Mouse (Mus musculus) liver, postnatal 0 days (tissue): Measurements from ENCODE around the gene Cdkl4. TPM values are rescaled to one million over a fixed set of nuclear protein-coding genes. Genes with fewer than 3 reads are reported as not detected.

Source experiments
- ATAC-seq: fragments of 200-750 bp; cut with Nextera tagmentation; 2 replicates; pipeline ENCODE4 v1.8.0; 2017; ENCODE audit warnings: mild to moderate bottlenecking, moderate library complexity
- DNase-seq: peaks from one replicate; pipeline ENCODE4 v3.0.0-alpha.2; 2016
- H3K27ac ChIP-seq: fragments of 300-500 bp; sonication (generic); 2 replicates; pipeline ENCODE4 v1.5.1; 2014; ENCODE audit warnings: antibody characterized with exemption, moderate library complexity, mild to moderate bottlenecking, low read depth
- H3K27me3 ChIP-seq: fragments of 300-500 bp; sonication (generic); 2 replicates; pipeline ENCODE4 v1.6.1; 2014; ENCODE audit warnings: low read length, control low read depth, mixed read lengths; ENCODE audit not compliant: insufficient read depth
- H3K36me3 ChIP-seq: fragments of 300-500 bp; sonication (generic); replicated peaks from 2 replicates; pipeline ENCODE4 v1.6.1; 2014; ENCODE audit warnings: mild to moderate bottlenecking, control low read depth, low read length, moderate library complexity, mixed read lengths; ENCODE audit not compliant: insufficient read depth
- H3K4me1 ChIP-seq: fragments of 300-500 bp; sonication (generic); 2 replicates; pipeline ENCODE4 v1.6.1; 2014; ENCODE audit warnings: antibody characterized with exemption, mild to moderate bottlenecking, control low read depth; ENCODE audit not compliant: insufficient read depth
- H3K4me2 ChIP-seq: fragments of 300-500 bp; sonication (generic); 2 replicates; pipeline ENCODE4 v1.6.1; 2014; ENCODE audit warnings: low read depth, mild to moderate bottlenecking, low read length, moderate library complexity, mixed read lengths
- H3K4me3 ChIP-seq: fragments of 300-500 bp; sonication (generic); 2 replicates; pipeline ENCODE4 v1.5.1; 2014; ENCODE audit warnings: low read depth, low read length
- H3K9ac ChIP-seq: fragments of 300-500 bp; sonication (generic); replicated peaks from 2 replicates; pipeline ENCODE4 v1.6.1; 2014; ENCODE audit warnings: mild to moderate bottlenecking, moderate library complexity
- H3K9me3 ChIP-seq: fragments of 300-500 bp; sonication (generic); 2 replicates; pipeline ENCODE4 v1.6.1; 2016; ENCODE audit warnings: mild to moderate bottlenecking, control low read depth, low read length, mixed read lengths
- CTCF ChIP-seq: sonication (generic); IDR thresholded peaks from 2 replicates; pipeline ENCODE4 v1.5.1; 2016; ENCODE audit warnings: antibody characterized with exemption, low read depth
- EP300 ChIP-seq: IDR thresholded peaks from 2 replicates; pipeline ENCODE4 v1.6.1; 2016; ENCODE audit warnings: antibody characterized with exemption, low read depth, mild to moderate bottlenecking
- WGBS: fragments of 180-500 bp; shearing (Covaris S2); extraction: QIAGEN DNeasy Blood & Tissue Kit; methylation state at CpG from one replicate; pipeline ENCODE4 v1.1.7; 2014; ENCODE audit not compliant: insufficient replicate concordance; 5-methylcytosine and 5-hydroxymethylcytosine counted together
- polyA plus RNA-seq: library from polyadenylated mRNA; unstranded; fragments of >200 nt; fragmentation: Nextera tagmentation; extraction: Ambion mirVana; gene quantifications from 2 replicates; pipeline ENCODE4 v1.2.1, GENCODE M21; 2015

The Cdkl4 gene
- polyA plus RNA-seq, 1 experiment from 2014 or later = 0.34 TPM

GRCm38 (mm10) chr17:80501805-80502172, 75.8 kb downstream of the Cdkl4 start:
- H3K27me3 ChIP-seq = no peaks in the 10 kb centered on the region
- no peak overlapping the region for H3K9ac ChIP-seq
- 32% methylated on average over 2 of the region's 2 CpGs for WGBS
- ATAC-seq (no peak), DNase-seq (no peak)
- H3K4me2 ChIP-seq = no peak overlapping the region
- no peaks in the 10 kb centered on the region for H3K9me3 ChIP-seq
- H3K4me3 ChIP-seq = no peak overlapping the region
- H3K27ac ChIP-seq = peak overlapping the region; percentile 20; the same call in 1 of the 2 replicates
- peaks cover 4% of the 10 kb centered on the region for H3K4me1 ChIP-seq
- TF ChIP-seq CTCF (no peak), EP300 (no peak)
- no peaks in the 10 kb centered on the region for H3K36me3 ChIP-seq

GRCm38 (mm10) chr17:80501037-80501804, 76.4 kb downstream of the Cdkl4 start:
- peak overlapping the region; percentile 20; the same call in 1 of the 2 replicates for H3K27ac ChIP-seq
- 42% methylated on average over 5 of the region's 5 CpGs for WGBS
- no peak overlapping the region for H3K4me3 ChIP-seq
- ATAC-seq = no peak
- H3K4me2 ChIP-seq = peak overlapping the region; percentile 6; the same call in 1 of the 2 replicates
- no peak for TF ChIP-seq EP300
- TF ChIP-seq CTCF = no peak
- no peak overlapping the region for H3K9ac ChIP-seq
- no peaks in the 10 kb centered on the region for H3K9me3 ChIP-seq
- H3K4me1 ChIP-seq = peaks cover 4% of the 10 kb centered on the region
- no peaks in the 10 kb centered on the region for H3K36me3 ChIP-seq
- no peak for DNase-seq
- H3K27me3 ChIP-seq = no peaks in the 10 kb centered on the region

- no peak overlapping the region for H3K4me3 ChIP-seq
- H3K9ac ChIP-seq = no peak overlapping the region
- H3K27me3 ChIP-seq = no peaks in the 10 kb centered on the region
- DNase-seq (no peak), ATAC-seq (no peak)
- no peak overlapping the region for H3K27ac ChIP-seq
- H3K36me3 ChIP-seq = no peaks in the 10 kb centered on the region
- 65% methylated on average over 4 of the region's 4 CpGs for WGBS
- H3K9me3 ChIP-seq = no peaks in the 10 kb centered on the region
- peaks cover 4% of the 10 kb centered on the region for H3K4me1 ChIP-seq
- no peak overlapping the region for H3K4me2 ChIP-seq
- TF ChIP-seq CTCF (no peak), EP300 (no peak)
Observed at GRCm38 (mm10) chr17:80500025-80500424, 77.6 kb downstream of the Cdkl4 start.

- ATAC-seq (no peak), DNase-seq (no peak)
- Histone ChIP-seq H3K9ac (no peak overlapping the region), H3K36me3 (no peaks in the 10 kb centered on the region), H3K27me3 (no peaks in the 10 kb centered on the region), H3K4me1 (peaks cover 4% of the 10 kb centered on the region), H3K9me3 (no peaks in the 10 kb centered on the region; the same call in 1 of the 2 replicates), H3K4me3 (no peak overlapping the region), H3K27ac (no peak overlapping the region), H3K4me2 (no peak overlapping the region)
- no peak for TF ChIP-seq CTCF
- TF ChIP-seq EP300 = no peak
- 66% methylated on average over 11 of the region's 11 CpGs for WGBS
Observed at GRCm38 (mm10) chr17:80498600-80499268, 78.9 kb downstream of the Cdkl4 start.

GRCm38 (mm10) chr17:80497183-80497601, 80.4 kb downstream of the Cdkl4 start:
- Histone ChIP-seq H3K36me3 (no peaks in the 10 kb centered on the region), H3K27ac (no peak overlapping the region), H3K4me2 (no peak overlapping the region), H3K4me1 (peaks cover 4% of the 10 kb centered on the region), H3K27me3 (no peaks in the 10 kb centered on the region), H3K4me3 (no peak overlapping the region), H3K9ac (no peak overlapping the region), H3K9me3 (no peaks in the 10 kb centered on the region; the same call in 1 of the 2 replicates)
- peak; percentile 23; the same call in 1 of the 2 replicates for ATAC-seq
- TF ChIP-seq EP300 = no peak
- TF ChIP-seq CTCF = no peak
- no peak for DNase-seq
- 81% methylated on average over 9 of the region's 9 CpGs for WGBS

GRCm38 (mm10) chr17:80496607-80497170, 80.9 kb downstream of the Cdkl4 start:
- DNase-seq (no peak), ATAC-seq (no peak)
- Histone ChIP-seq H3K9ac (no peak overlapping the region), H3K27me3 (no peaks in the 10 kb centered on the region), H3K9me3 (no peaks in the 10 kb centered on the region; the same call in 1 of the 2 replicates), H3K4me2 (no peak overlapping the region), H3K27ac (no peak overlapping the region), H3K4me1 (peaks cover 4% of the 10 kb centered on the region), H3K36me3 (no peaks in the 10 kb centered on the region), H3K4me3 (no peak overlapping the region)
- WGBS = 75% methylated on average over 8 of the region's 8 CpGs
- TF ChIP-seq CTCF (no peak), EP300 (no peak)
